Comparison of ENCODE assay signal across 24 mouse cellular contexts in genomic region chr17:28487584-28488257, GRCm38 (mm10). TPM values are rescaled to one million over a fixed set of nuclear protein-coding genes. Genes with fewer than 3 reads are reported as not detected.
DNase-seq lines count a peak whose midpoint lies in the region; ATAC-seq and TF ChIP-seq lines count a peak whose summit lies in the region.
"Had no signal": no experiment of that assay in that cellular context is flagged by ENCODE, and none has a peak within 500 bp of the region (broad histone marks: within the 10 kb centered on the region; RNA-seq: fewer than 3 reads in every experiment).

No protein-coding gene starts in this region.

- ATAC-seq in midbrain, postnatal 0 days (ENCODE audit: low FRiP score), result no peak
- no peak for ATAC-seq in midbrain, embryonic 15.5 days (replicated peaks)
- ATAC-seq in stomach, postnatal 0 days (ENCODE audit: low FRiP score, low TSS enrichment), result no peak; the same call in 1 of the 2 replicates
- ATAC-seq in forebrain, embryonic 12.5 days (ENCODE audit: low FRiP score), result no peak
- no peak for ATAC-seq in hindbrain, embryonic 14.5 days (ENCODE audit: low FRiP score)
- ATAC-seq: intestine, embryonic 15.5 days had no signal

- no peak overlapping the region for H3K9ac ChIP-seq in midbrain, postnatal 0 days (replicated peaks; ENCODE audit: low read length, poor library complexity, severe bottlenecking)
- H3K9ac ChIP-seq in midbrain, embryonic 15.5 days, result no peak overlapping the region
- H3K9ac ChIP-seq in ES-Bruce4 (ENCODE audit: low read depth, poor library complexity, severe bottlenecking), result no peak overlapping the region
- H3K9ac ChIP-seq in stomach, postnatal 0 days (ENCODE audit: low read length), result no peak overlapping the region
- H3K9ac ChIP-seq in forebrain, embryonic 12.5 days, result no peak overlapping the region
- no peak overlapping the region for H3K9ac ChIP-seq in hindbrain, embryonic 14.5 days
- H3K9ac ChIP-seq: embryonic facial prominence, embryonic 12.5 days; heart, embryonic 15.5 days; hindbrain, embryonic 12.5 days; intestine, embryonic 15.5 days; lung, embryonic 15.5 days; neural tube, embryonic 15.5 days had no signal

- peak; percentile 21 for DNase-seq in cerebellum, adult 9-11 months
- no peak for DNase-seq in cerebellum, adult 8-10 months
- peak; percentile 6 for DNase-seq in midbrain, postnatal 0 days (ENCODE audit: low spot score)
- peak; percentile 52 for DNase-seq in stomach, postnatal 0 days (ENCODE audit: low spot score)
- DNase-seq in hindbrain, embryonic 14.5 days (ENCODE audit: low spot score), result no peak
- DNase-seq: adrenal gland, adult 2 months; cerebellum, adult 18-20 months; heart, adult 2 months; right cerebral cortex, postnatal 4 days had no signal

- no peaks in the 10 kb centered on the region for H3K4me1 ChIP-seq in midbrain, postnatal 0 days (ENCODE audit: insufficient read depth, low read length)
- peaks cover 8% of the 10 kb centered on the region; the same call in 1 of the 2 replicates for H3K4me1 ChIP-seq in midbrain, embryonic 15.5 days
- peaks cover 6% of the 10 kb centered on the region for H3K4me1 ChIP-seq in ES-Bruce4 (ENCODE audit: control insufficient read depth, insufficient read depth, low read length)
- H3K4me1 ChIP-seq in stomach, postnatal 0 days (replicated peaks; ENCODE audit: control insufficient read depth, insufficient read depth), result peaks cover 3% of the 10 kb centered on the region; the same call in 1 of the 2 replicates
- peaks cover 19% of the 10 kb centered on the region for H3K4me1 ChIP-seq in forebrain, embryonic 12.5 days
- H3K4me1 ChIP-seq in hindbrain, embryonic 14.5 days (replicated peaks; ENCODE audit: control insufficient read depth, insufficient read depth, low read length), result peaks cover 4% of the 10 kb centered on the region; the same call in 1 of the 2 replicates

- no peak for TF ChIP-seq CTCF in midbrain, postnatal 0 days (IDR thresholded peaks at IDR 0.05)
- TF ChIP-seq CTCF in ES-Bruce4 (IDR thresholded peaks at IDR 0.05; ENCODE audit: low read depth, low read length), result no peak
- no peak for TF ChIP-seq CTCF in stomach, postnatal 0 days (IDR thresholded peaks at IDR 0.05; ENCODE audit: low read depth)

- TF ChIP-seq EP300 in ES-Bruce4 (IDR thresholded peaks at IDR 0.05; ENCODE audit: insufficient read depth, low read depth, low read length), result no peak
- TF ChIP-seq EP300 in stomach, postnatal 0 days (optimal IDR thresholded peaks at IDR 0.05), result no peak

- TF ChIP-seq POLR2A in ES-Bruce4 (IDR thresholded peaks at IDR 0.05; ENCODE audit: insufficient read depth, low read length), result no peak

- 92% methylated on average over 18 of the region's 18 CpGs for WGBS in midbrain, postnatal 0 days
- WGBS in midbrain, embryonic 15.5 days, result 90% methylated on average over 18 of the region's 18 CpGs
- 74% methylated on average over 18 of the region's 18 CpGs for whole genome bisulfite sequencing in stomach, postnatal 0 days
- WGBS in forebrain, embryonic 12.5 days, result 91% methylated on average over 18 of the region's 18 CpGs
- WGBS in hindbrain, embryonic 14.5 days, result 89% methylated on average over 18 of the region's 18 CpGs

- H3K27ac ChIP-seq in midbrain, postnatal 0 days (ENCODE audit: low read depth, low read length), result no peak overlapping the region
- no peak overlapping the region for H3K27ac ChIP-seq in midbrain, embryonic 15.5 days
- 0 out of 2 replicates have a peak overlapping the region, but pooled peaks have one; percentile 6 for H3K27ac ChIP-seq in ES-Bruce4 (ENCODE audit: insufficient read depth, low read length)
- H3K27ac ChIP-seq in stomach, postnatal 0 days (replicated peaks), result peak overlapping the region; percentile 35
- no peak overlapping the region for H3K27ac ChIP-seq in forebrain, embryonic 12.5 days
- no peak overlapping the region for H3K27ac ChIP-seq in hindbrain, embryonic 14.5 days
- H3K27ac ChIP-seq: embryonic facial prominence, embryonic 12.5 days; heart, adult 2 months; heart, embryonic 15.5 days; hindbrain, embryonic 12.5 days; intestine, embryonic 15.5 days; lung, embryonic 15.5 days; neural tube, embryonic 15.5 days had no signal

- H3K9me3 ChIP-seq in midbrain, postnatal 0 days (ENCODE audit: low read length), result no peaks in the 10 kb centered on the region
- H3K9me3 ChIP-seq in midbrain, embryonic 15.5 days, result no peaks in the 10 kb centered on the region
- no peaks in the 10 kb centered on the region for H3K9me3 ChIP-seq in ES-Bruce4 (replicated peaks; ENCODE audit: control insufficient read depth, insufficient read depth, low read length, poor library complexity, severe bottlenecking)
- H3K9me3 ChIP-seq in stomach, postnatal 0 days (ENCODE audit: control insufficient read depth, low read length), result no peaks in the 10 kb centered on the region
- no peaks in the 10 kb centered on the region for H3K9me3 ChIP-seq in forebrain, embryonic 12.5 days
- H3K9me3 ChIP-seq in hindbrain, embryonic 14.5 days (ENCODE audit: control insufficient read depth, low read length), result no peaks in the 10 kb centered on the region
- H3K9me3 ChIP-seq: embryonic facial prominence, embryonic 12.5 days; heart, embryonic 15.5 days; hindbrain, embryonic 12.5 days; intestine, embryonic 15.5 days; lung, embryonic 15.5 days; neural tube, embryonic 15.5 days had no signal

- H3K4me2 ChIP-seq in midbrain, postnatal 0 days (ENCODE audit: low read depth, low read length, poor library complexity, severe bottlenecking), result no peak overlapping the region
- H3K4me2 ChIP-seq in midbrain, embryonic 15.5 days, result no peak overlapping the region
- no peak overlapping the region for H3K4me2 ChIP-seq in stomach, postnatal 0 days (replicated peaks; ENCODE audit: low read depth)
- no peak overlapping the region for H3K4me2 ChIP-seq in forebrain, embryonic 12.5 days
- H3K4me2 ChIP-seq in hindbrain, embryonic 14.5 days (replicated peaks), result no peak overlapping the region
- H3K4me2 ChIP-seq: embryonic facial prominence, embryonic 12.5 days; heart, embryonic 15.5 days; hindbrain, embryonic 12.5 days; intestine, embryonic 15.5 days; lung, embryonic 15.5 days; neural tube, embryonic 15.5 days had no signal

- H3K36me3 ChIP-seq in midbrain, postnatal 0 days (ENCODE audit: insufficient read depth, low read length), result no peaks in the 10 kb centered on the region
- H3K36me3 ChIP-seq in midbrain, embryonic 15.5 days (replicated peaks), result no peaks in the 10 kb centered on the region
- H3K36me3 ChIP-seq in ES-Bruce4 (ENCODE audit: control insufficient read depth, insufficient read depth, low read length, poor library complexity, severe bottlenecking), result no peaks in the 10 kb centered on the region
- no peaks in the 10 kb centered on the region for H3K36me3 ChIP-seq in stomach, postnatal 0 days (ENCODE audit: control insufficient read depth, insufficient read depth, low read length)
- no peaks in the 10 kb centered on the region for H3K36me3 ChIP-seq in forebrain, embryonic 12.5 days (replicated peaks)
- H3K36me3 ChIP-seq in hindbrain, embryonic 14.5 days (replicated peaks; ENCODE audit: control insufficient read depth, insufficient read depth), result no peaks in the 10 kb centered on the region
- H3K36me3 ChIP-seq: embryonic facial prominence, embryonic 12.5 days; heart, embryonic 15.5 days; hindbrain, embryonic 12.5 days; intestine, embryonic 15.5 days; lung, embryonic 15.5 days; neural tube, embryonic 15.5 days had no signal

- H3K27me3 ChIP-seq in midbrain, postnatal 0 days (ENCODE audit: insufficient read depth, low read length), result no peaks in the 10 kb centered on the region
- H3K27me3 ChIP-seq in midbrain, embryonic 15.5 days (replicated peaks), result no peaks in the 10 kb centered on the region
- no peaks in the 10 kb centered on the region for H3K27me3 ChIP-seq in ES-Bruce4 (ENCODE audit: control insufficient read depth, insufficient read depth, low read length, poor library complexity, severe bottlenecking)
- H3K27me3 ChIP-seq in stomach, postnatal 0 days (ENCODE audit: control insufficient read depth, insufficient read depth, low read length), result no peaks in the 10 kb centered on the region
- no peaks in the 10 kb centered on the region for H3K27me3 ChIP-seq in forebrain, embryonic 12.5 days
- no peaks in the 10 kb centered on the region for H3K27me3 ChIP-seq in hindbrain, embryonic 14.5 days (ENCODE audit: control insufficient read depth, insufficient read depth, low read length)
- H3K27me3 ChIP-seq: embryonic facial prominence, embryonic 12.5 days; heart, embryonic 15.5 days; hindbrain, embryonic 12.5 days; intestine, embryonic 15.5 days; lung, embryonic 15.5 days; neural tube, embryonic 15.5 days had no signal

- H3K4me3 ChIP-seq in midbrain, postnatal 0 days (ENCODE audit: low read depth, low read length), result no peak overlapping the region
- H3K4me3 ChIP-seq in midbrain, embryonic 15.5 days, result no peak overlapping the region
- H3K4me3 ChIP-seq in ES-Bruce4 (ENCODE audit: low read depth, low read length), result no peak overlapping the region
- H3K4me3 ChIP-seq in stomach, postnatal 0 days (ENCODE audit: low read depth, low read length), result no peak overlapping the region
- H3K4me3 ChIP-seq in forebrain, embryonic 12.5 days (replicated peaks), result no peak overlapping the region
- no peak overlapping the region for H3K4me3 ChIP-seq in hindbrain, embryonic 14.5 days (replicated peaks; ENCODE audit: low read length)
- H3K4me3 ChIP-seq: embryonic facial prominence, embryonic 12.5 days; heart, adult 2 months; heart, embryonic 15.5 days; hindbrain, embryonic 12.5 days; intestine, embryonic 15.5 days; lung, embryonic 15.5 days; neural tube, embryonic 15.5 days had no signal

RNA-seq across cellular contexts. Expression of gene Fkbp5, which starts 29.6 kb away (rescaled TPM):
- 29.9 and 31.9 TPM in 2 replicates for total RNA-seq in midbrain, postnatal 0 days (2014; rRNA removed)
- polyA plus RNA-seq in midbrain, postnatal 0 days (2015; fragmentation: Nextera tagmentation; extraction: Ambion mirVana), result 19.9 and 22.5 TPM in 2 replicates
- polyA plus RNA-seq in midbrain, embryonic 15.5 days (2015; fragmentation: Nextera tagmentation; extraction: Ambion mirVana), result 37.3 and 39.8 TPM in 2 replicates
- polyA plus RNA-seq in ES-Bruce4 (2011; ENCODE audit: insufficient read depth, insufficient read length, low read depth, missing spikeins), result 60.2 and 67.1 TPM in 2 replicates
- 9.2 and 11.8 TPM in 2 replicates for polyA plus RNA-seq in stomach, postnatal 0 days (2015; fragmentation: Nextera tagmentation; extraction: Ambion mirVana)
- polyA plus RNA-seq in forebrain, embryonic 12.5 days (2016; fragmentation: Nextera tagmentation; extraction: Ambion mirVana), result 34.9 and 37.4 TPM in 2 replicates
- polyA plus RNA-seq in hindbrain, embryonic 14.5 days (2014; fragmentation: Nextera tagmentation; extraction: Ambion mirVana), result 8.2 and 9.8 TPM in 2 replicates

RNA-seq across cellular contexts. Expression of gene Armc12, which starts 42.9 kb away (rescaled TPM):
- total RNA-seq in midbrain, postnatal 0 days (2014; rRNA removed), result not detected in 2 replicates
- polyA plus RNA-seq in midbrain, postnatal 0 days (2015; fragmentation: Nextera tagmentation; extraction: Ambion mirVana), result not detected in 2 replicates
- not detected in 2 replicates for polyA plus RNA-seq in midbrain, embryonic 15.5 days (2015; fragmentation: Nextera tagmentation; extraction: Ambion mirVana)
- polyA plus RNA-seq in ES-Bruce4 (2011; ENCODE audit: insufficient read depth, insufficient read length, low read depth, missing spikeins), result not detected in 2 replicates
- polyA plus RNA-seq in stomach, postnatal 0 days (2015; fragmentation: Nextera tagmentation; extraction: Ambion mirVana), result not detected in 2 replicates
- polyA plus RNA-seq in forebrain, embryonic 12.5 days (2016; fragmentation: Nextera tagmentation; extraction: Ambion mirVana), result not detected in 2 replicates
- polyA plus RNA-seq in hindbrain, embryonic 14.5 days (2014; fragmentation: Nextera tagmentation; extraction: Ambion mirVana), result not detected in 2 replicates
- total RNA-seq: adrenal gland, adult 2 months; common myeloid progenitor, adult 5-6 weeks; ES-E14; gastrocnemius, adult 8-10 months; heart, adult 2 months; left cerebral cortex, postnatal 36 days; liver, adult 2 months had no signal
- polyA plus RNA-seq: adrenal gland, adult 2 months; embryonic facial prominence, embryonic 12.5 days; heart, embryonic 15.5 days; hindbrain, embryonic 12.5 days; intestine, embryonic 15.5 days; kidney, embryonic 16.5 days; liver, adult 2 months; lung, embryonic 15.5 days; neural tube, embryonic 15.5 days had no signal

Comparison
In these comparisons a context has a peak if more than half of its experiments do, and no peak if none do; other contexts are left out.
1. DNase-seq: peak in cerebellum, adult 9-11 months (single experiment), midbrain, postnatal 0 days (single experiment) and stomach, postnatal 0 days (single experiment); none in cerebellum, adult 8-10 months (single experiment) and hindbrain, embryonic 14.5 days (single experiment).
2. H3K27ac ChIP-seq: peak in ES-Bruce4 (single experiment) and stomach, postnatal 0 days (single experiment); none in midbrain, postnatal 0 days (single experiment), midbrain, embryonic 15.5 days (single experiment), forebrain, embryonic 12.5 days (single experiment) and hindbrain, embryonic 14.5 days (single experiment).